Mouse (Mus musculus) urinary bladder, adult 18-20 months (tissue): ENCODE results near the gene Prr7.

Experiments
- DNase-seq, 2 experiments: peaks; one replicate each; pipeline ENCODE4 v3.0.0; 2022; ENCODE audit warnings: low spot score in 2 of 2, mixed read lengths in 2 of 2

The Prr7 gene

DNA sequence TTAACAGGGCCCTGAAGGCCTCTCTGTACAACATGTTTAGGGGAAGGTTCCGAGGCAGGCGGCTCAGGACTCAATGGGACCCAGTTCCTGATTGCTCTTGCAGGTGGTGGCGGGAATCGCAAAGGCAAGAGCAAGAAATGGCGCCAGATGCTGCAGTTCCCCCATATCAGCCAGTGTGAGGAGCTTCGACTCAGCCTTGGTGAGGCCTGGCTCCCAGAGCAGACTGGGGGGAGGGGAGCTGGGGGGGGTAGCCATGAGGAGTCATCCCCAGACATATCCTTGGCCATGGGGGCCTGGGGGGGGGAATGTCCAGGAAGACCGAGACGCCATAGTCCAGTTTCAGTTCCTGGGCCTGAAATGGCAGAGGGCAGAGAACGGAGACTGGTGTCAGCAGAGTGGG is 14.9 kb upstream of the Prr7 start:
- DNase-seq, result no peak

DNA sequence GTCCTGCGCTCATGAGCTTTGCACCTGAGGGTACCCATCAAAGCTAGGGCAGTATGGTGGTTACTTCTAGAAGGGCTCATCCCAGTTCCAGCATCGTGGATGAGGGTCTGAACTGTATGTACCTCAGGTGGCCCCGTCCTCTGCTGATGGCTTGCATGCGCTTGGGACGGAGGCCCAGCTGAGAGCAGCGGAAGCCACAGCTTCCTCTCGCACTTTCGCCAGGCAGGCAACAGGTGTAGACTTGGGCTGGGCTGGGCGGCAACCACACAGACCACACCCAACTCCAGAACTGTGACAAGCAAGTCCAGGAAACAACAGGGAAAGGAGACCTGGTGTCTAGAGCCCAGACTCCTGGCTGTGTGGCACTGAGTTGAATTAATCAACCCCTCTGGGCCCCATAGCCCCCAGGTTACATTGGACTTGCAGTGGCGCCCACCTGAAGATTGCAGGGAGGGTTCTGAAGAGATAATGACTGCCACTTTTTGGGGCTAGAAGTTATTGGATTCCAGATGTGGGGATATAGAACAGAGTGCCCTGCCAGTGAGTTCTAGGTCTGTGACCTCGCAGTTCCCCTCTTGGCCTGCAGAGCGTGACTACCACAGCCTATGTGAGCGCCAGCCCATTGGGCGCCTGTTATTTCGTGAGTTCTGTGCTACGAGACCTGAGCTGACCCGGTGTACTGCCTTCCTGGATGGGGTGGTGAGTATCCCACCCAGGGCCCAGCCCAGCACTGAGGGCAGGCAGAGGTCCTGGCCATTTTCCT is 14.2 kb upstream of the Prr7 start:
- no peak for DNase-seq

DNA sequence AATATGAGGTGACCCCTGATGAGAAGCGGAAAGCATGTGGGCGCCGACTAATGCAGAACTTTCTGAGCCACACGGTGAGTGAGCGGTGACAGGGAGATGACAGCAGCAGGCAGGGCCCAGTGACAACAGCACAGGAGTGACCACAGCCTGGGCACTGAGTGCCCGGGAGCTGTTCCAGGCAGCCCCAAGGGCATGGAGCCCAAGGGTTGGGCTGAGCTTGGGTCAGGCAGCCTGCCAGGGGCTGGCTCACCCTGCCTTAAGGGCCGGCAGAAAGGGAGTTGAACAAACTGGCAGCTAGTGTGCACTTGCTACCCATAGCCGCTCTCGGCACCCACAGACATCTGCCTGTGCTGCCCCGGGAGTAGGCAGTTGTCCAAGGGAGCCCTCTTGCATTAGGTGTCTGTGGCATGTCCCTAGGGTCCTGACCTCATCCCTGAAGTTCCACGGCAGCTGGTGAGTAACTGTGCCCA is 13.5 kb upstream of the Prr7 start:
- DNase-seq, result no peak

DNA sequence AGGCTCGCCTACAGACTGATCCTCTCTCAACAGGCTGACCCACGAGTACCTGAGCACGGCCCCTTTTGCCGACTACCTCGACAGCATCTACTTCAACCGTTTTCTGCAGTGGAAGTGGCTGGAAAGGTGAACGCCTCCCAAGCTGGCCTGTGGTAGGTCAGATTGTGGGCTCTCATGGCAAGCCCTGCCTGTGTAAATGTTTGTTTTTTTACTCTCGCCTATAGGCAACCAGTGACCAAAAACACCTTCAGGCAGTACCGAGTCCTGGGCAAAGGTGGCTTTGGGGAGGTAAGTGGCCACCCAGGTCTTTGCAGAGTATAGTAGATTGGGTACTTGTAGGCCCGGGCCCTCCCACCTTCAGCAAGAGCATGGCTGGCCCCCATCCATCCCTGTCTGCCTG is 12.8 kb upstream of the Prr7 start:
- DNase-seq, result no peak

DNA sequence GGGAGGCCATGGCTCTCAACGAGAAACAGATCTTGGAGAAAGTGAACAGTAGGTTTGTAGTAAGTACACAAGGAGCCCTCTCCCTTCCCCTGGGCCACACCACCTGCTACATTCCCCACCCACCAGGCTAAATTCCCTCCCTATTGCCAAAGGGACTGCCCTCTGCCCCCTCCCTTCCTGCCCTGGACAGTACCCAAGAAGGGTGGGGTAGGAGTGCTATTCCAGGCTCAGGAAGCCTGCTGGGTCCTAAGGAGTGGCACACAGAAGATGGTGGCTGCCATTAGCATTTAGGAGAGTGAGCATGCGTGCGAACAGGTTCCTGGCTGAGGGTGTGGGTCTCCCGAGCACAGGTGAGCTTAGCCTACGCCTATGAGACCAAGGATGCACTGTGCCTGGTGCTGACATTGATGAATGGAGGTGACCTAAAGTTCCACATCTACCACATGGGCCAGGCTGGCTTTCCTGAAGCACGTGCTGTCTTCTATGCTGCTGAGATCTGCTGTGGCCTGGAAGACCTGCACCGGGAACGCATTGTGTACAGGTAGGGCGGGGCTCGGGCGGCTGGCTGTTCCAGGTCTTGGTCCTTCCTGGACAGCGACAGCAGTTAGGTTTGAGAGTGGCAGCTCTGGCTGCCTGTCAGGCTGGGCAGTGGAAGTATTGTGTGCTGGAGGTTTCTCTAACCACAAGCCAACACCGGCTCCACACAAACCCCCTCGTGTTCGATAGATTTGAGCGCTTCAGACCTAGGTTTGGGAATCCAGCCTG is 12.1 kb upstream of the Prr7 start:
- DNase-seq, result no peak

DNA sequence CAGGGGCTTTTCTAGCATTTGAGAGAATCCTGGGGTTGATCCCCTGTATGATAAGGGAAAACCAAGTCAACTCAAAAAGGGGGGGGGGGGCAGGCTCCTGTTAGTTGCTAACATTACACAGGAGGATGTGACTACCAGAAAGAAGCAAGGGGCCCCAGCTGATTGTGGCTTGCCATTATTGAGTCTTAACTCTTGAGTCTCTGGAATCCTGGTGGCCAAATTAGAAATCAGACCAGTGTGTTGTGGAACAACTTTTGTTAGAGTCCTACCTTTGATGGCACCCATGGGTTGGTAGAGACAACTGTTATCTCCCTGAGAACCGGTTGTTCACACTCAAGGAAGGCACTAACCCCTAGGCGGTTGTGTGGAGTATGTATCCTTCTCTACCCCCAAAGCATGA is 1.1 kb upstream of the Prr7 start:
- DNase-seq, result no peak

DNA sequence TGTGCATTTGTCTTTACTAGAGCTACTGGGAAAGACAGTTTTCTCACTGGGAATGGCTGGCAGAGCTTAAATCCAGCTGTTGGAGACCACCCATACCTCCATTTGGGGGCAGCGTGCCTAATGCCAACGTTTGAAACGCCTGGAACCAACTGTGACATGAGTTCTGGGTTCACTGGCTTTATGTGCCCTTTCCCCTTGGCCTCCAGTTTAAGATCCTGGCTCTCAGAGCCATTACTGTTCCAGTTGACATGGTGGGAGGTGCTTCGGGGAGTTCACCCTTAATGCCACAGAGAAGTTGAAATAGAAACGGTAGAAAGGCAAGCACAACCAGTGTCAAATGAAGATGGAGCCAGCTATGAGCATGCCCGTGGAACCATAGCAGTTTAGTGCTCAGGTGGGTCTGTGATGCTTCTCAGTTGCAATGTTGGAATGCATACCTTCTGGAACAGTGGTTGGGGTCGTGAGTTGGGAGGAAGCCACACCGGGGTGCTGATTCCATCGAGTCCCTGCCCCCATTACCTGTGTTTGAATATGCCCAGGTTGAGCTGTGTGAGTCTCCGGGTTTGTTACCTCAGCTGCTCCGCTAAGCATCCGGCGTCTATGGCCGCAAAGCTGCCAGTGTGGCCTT is 554 bp upstream of the Prr7 start:
- DNase-seq, result no peak

DNA sequence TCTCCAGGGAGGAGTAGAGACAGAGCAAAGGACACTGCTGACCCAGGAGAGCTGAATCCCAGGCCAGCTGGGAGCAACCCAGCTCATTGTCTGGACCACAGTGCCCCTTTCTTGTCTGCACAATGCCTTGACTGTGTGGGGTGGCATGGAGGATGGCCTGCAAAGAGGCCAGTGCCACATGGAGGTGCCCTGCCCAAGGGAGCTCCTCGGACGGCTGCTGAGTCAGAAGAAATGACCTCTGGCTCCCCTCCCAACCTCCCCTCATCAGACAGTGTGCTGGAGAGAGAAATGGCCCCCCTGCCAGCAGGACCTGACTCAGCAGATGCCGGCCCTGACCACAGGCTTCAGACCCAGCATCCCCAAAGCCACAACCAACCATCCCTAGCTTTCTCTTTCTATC is 1.1 kb downstream of the Prr7 start:
- DNase-seq, result no peak

DNA sequence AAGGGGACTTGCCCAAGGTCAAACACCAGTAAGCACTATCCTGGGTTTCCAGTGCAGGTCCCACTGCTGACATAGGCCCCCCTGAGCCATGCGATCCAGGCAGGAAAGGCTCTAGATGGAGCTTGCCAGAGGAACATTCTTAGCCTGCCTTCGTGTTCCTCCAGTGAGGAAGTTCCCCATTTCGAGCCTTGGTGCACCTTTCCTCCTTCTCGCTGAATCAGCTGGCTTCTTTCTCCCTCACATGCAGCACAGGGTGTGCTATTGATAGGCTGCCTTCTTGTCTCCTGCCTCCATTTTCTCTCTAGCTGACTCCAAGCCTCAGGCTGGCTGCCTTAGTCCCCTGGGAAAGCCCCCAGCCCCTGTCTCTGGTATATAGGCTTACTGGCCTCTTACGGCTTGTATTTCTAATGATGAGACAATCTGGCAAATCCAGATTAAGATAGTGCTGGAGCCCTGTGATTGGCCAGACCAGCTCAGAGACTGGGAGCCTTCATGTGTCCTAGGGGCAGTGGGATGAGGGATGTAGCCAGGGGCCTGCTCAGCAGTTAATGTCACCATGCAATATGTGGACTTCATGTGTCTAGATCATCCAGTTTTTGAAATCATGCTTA is 1.9 kb downstream of the Prr7 start:
- no peak for DNase-seq

DNA sequence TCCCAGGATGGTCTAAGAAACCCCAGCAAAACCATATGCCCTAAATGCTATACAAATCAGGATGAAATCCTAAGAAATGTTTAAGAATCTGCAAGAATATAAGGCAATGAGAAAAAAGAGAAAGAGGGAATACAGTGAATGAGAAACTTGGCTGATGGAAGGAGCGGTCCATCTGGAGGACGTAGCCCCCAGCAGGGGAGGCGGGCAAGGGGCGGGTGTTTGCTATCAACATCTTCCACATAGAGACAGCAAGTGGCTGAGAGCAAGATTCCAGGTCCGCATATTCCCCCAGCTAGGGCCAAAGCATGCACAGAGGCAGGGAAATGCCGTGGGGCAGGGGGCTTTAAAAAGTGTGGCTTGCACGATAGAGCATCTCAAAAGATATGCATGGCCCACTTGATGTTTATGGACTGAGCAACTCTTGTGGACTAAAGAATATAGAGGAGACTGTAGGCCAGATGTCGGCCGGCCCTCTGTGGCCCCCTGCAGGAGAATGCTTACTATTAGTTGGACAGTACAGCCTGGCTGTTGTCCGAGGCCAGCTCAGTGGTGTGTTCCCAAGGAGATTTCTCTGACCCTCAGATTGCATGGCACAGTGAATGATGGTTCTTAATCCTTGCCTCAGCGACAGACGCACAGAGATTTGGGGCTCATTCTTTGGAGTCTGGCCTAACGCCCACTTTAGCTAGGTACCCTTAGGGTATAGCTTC is 4.9 kb downstream of the Prr7 start:
- no peak for DNase-seq

DNA sequence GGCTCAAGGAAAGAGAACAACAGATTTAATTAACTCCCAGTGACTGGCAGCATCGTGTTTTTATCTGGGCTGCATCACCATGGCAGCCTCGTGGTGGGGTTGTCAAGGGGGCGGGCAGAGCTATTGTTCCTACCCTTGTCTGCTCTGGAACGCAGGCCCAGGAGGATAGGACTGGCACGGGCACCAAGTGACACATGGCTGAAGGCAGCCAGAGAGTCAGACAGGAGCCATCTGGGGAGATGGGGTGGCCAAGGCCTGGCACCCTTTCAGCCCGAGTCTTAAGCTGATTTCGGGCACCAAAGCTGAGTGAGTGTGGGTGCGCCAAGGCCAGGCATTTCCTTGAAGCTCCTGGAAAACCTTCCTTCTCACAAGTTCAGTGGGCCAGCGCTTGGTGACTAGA is 6.3 kb downstream of the Prr7 start:
- DNase-seq, result no peak

DNA sequence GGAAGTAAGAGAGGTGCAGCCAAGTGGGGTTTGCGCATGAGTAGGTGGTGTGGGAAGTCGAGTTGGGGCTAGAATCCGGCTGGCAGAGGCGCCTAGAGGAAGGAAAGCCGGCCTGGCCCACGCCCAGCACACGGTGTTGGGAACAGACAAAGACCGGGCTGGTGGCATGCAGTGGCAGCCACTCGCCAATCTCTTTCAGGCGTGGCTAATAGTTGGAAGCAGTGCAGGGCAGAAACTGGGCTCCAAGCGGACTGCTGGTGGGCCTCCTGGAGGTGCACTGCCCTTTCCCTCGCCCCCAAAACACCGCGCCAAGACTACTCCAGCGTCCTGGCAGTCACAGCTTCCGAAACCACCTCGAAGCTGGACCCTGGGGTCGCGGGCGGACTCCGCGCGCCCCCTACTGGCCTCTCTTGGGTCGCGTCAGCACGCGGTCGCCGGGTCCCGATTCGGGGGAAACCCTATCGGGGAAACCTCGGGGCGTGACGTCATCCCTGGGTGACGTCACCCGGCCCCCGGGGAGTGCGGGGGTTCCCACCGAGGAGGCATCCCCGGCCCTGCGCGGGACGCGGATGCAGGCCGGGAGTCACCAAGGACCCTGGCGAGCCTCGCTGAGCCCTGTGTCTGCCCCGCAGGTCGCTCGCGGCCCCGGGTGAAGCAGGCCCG is 7.2 kb downstream of the Prr7 start:
- DNase-seq, result peak; percentile 66 to 82

DNA sequence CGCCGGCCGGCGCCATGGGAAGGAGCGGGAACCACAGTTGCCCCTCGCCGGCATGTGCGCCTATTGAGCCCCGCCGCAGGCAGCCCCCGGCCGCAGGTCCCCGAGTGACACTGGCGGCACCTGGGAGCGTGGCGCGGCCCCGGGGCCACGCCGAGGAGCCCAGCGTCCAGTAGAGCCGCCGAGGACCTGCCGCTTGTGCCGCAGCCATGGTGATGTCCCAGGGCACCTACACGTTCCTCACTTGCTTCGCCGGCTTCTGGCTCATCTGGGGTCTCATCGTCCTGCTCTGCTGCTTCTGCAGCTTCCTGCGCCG is 7.7 kb downstream of the Prr7 start:
- no peak for DNase-seq

DNA sequence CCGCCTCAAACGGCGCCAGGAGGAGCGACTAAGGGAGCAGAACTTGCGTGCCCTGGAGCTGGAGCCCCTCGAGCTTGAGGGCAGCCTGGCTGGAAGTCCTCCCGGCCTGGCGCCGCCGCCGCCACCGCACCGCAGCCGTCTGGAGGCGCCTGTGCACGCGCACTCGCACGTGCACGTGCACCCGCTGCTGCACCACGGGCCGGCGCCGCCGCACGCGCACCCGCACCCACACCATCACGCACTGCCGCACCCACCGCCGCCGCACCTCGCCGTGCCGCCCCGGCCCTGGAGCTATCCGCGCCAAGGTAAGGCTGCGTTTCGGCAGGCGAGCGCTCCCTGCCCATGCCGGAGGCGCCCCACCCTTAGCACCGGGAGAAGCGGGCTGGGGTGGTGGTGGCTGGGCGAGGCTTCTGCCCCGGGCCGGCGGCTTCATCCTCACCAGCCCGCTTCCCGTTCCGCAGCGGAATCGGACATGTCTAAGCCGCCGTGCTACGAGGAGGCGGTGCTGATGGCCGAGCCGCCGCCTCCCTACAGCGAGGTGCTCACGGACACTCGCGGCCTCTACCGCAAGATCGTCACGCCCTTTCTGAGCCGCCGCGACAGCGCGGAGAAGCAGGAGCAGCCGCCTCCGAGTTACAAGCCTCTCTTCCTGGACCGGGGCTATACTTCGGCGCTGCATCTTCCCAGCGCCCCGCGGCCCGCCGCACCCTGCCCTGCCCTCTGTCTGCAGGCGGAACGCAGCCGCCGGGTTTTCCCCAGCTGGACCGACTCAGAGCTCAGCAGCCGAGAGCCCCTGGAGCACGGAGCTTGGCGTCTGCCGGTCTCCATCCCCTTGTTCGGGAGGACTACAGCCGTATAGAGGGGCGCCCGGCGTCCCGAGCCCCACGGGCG is 8.3 kb downstream of the Prr7 start:
- DNase-seq, result peak in 1 of 2 experiments; percentile 59

DNA sequence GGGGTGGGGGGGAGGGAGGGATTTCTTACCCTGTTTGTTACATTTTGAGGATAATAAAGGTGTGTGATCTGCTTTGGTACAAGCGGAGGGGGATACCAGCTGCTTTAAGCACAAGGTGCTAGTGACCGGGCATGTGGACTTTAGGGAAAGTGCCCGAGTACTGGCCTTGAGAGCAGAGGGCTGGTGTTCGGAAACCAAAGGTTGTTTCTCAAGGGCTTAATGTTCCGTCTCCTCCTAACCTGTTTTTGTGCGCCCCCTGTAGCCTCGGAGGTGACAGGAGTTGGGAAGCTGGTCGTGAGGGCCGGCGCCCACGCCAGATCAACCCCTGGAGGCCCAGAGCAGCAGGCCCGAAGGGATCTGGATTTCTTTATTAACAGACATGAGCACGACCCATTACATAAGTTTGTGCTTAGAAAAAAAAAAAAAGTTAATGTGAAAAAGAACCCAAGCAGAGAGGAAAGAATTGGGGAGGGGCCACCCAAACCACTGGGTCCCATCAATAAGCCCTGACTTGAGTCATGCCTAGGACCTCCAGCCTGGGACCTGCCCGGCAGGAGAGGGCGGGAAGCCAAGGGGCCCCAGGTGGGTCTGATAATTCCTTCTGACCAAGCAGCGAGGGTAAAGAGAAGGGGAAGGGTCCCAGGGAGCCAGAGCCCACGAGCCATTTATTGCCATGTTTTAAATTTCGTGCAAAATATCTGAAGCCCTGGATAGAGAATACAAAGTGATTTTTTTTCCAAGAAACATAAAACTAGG is 9.2 kb downstream of the Prr7 start:
- no peak for DNase-seq

DNA sequence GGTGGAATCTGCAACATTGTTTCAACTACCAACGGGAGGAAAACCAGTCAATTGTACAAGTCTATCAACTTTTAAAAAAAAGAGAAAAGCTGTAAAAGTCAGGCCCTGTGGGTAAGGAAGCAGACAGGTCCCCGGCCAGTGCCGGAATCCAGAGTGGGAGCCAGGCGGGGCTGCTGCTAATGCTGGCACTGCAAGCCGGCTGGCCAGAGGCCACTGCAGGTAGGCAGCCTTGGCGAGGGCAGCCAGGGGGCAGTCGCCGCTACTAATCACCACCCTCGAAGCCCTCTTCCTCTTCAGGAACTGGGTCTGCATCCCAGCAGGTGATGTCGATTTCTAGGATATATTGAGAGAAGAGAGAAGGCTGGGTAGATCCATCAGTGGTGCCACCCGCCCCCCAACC is 9.9 kb downstream of the Prr7 start:
- no peak for DNase-seq

DNA sequence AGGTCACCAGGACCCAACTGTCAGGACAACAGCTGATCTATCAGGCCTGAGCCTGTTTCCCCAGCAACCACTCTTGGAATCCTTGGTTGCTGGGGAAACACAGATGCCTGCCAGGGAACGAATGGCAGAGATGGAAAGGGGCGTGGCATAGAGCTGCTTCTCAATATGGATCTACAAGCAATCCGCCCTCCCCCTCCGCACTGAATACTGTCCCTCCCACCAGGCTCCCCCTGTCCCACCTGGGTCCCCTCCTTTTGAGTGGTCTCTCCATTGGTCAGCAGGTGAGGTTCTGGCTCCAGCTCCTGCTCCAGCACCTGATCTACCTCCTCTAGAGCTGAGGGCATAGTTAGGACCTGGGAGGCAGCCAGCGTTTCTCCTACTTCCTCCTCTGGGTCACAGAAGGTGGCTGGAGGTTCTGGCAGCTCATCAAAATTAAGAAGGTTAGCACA is 10.6 kb downstream of the Prr7 start:
- DNase-seq, result no peak

DNA sequence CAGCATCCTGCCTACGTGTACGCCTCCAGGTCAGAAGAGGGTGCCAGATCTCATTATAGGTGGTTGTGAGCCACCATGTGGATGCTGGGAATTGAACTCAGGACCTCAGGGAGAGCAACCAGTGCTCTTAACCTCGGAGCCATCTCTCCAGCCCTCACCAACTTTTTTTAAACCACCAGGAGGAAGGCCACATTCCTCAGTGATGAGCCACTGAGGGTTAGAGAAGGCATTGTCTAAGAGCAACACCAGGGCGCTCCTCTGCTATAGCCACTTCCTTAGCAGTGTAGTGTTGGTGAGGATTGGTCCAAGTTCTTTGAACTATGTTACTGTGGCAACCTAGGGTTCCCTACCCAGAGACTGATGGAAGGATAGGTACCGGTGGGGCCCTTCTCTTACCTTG is 11.7 kb downstream of the Prr7 start:
- DNase-seq, result no peak

DNA sequence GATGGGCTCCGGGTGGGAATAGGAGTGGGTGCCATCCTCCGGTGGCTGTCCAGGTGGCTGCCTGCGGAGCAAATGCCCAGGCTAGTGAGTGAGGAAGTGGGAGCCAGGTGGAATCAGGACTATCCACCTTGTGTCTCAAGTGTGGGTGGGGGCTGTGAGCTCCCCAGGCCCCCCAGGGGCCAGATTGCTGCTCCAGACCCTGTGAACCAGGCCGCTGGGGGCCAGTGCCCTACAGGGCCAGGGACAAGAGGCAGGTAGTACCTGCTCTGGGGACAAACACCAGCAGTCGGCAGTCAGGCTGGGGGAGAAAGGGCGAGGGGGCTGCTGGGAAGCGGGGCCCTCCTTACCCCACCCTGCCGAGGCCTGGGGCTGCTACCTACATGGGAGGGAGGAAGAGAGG is 12.2 kb downstream of the Prr7 start:
- no peak for DNase-seq

DNA sequence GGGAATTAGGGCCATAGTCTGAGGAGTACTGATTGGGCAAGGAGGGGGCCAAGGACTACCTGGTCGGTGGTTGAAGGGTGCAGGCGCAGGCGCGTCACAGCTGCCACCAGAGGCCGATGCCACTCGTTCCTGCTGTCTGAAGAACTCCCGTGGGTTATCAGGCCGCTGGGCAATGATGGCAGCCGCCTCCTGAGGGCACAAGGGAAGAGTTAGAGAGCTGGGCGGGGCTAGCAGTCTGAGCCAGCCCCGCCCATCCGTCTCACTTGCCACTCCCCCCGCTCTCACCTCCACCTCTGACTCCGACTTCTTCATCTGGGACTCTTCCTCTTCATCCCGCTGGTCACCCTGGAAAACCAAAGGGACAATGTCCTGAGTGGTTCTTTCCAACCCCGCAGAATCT is 13.4 kb downstream of the Prr7 start:
- DNase-seq, result no peak
